Mouse (Mus musculus): ENCODE data around the gene Cbln4. TPM values are rescaled to one million over a fixed set of nuclear protein-coding genes. Genes with fewer than 3 reads are reported as not detected.

Gene Cbln4
- total RNA-seq (2014; fragmentation: Nextera tagmentation) (not detected in 2 replicates), total RNA-seq (2017) (not detected in 2 replicates)

DNA sequence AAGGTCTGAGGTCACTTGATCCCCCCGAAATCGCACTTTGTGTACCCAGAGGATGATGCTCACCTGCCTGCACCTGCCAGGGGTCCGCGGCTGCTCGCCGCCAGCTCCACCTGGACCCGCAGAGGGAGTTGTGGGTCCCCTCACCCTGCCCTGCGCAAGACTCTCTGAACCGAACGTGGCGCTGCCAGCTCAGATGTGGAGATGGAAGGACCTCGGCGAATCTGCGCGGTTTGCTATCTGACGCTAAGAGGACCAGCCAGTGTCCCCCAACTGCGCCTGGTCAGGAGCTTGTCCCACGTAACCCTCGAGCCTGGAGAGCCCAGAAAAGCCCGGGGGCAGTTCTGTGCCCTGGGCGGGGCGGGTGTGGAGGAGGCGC is at the start of gene Cbln4:
Cbln4 (minus strand) TSS at position 232 of the 376 bp plus-strand sequence.
- ATAC-seq (replicated peaks; ENCODE audit: low FRiP score, low TSS enrichment, poor library complexity, severe bottlenecking): no peak

- no peak for ATAC-seq (replicated peaks; ENCODE audit: low FRiP score, low TSS enrichment, poor library complexity, severe bottlenecking)
Observed at GRCm38 (mm10) chr2:172078596-172078995, 35.3 kb upstream of the Cbln4 start.

GRCm38 (mm10) chr2:172076295-172076694 is 33.0 kb upstream of the Cbln4 start:
- ATAC-seq (replicated peaks; ENCODE audit: low FRiP score, low TSS enrichment, poor library complexity, severe bottlenecking): no peak

DNA sequence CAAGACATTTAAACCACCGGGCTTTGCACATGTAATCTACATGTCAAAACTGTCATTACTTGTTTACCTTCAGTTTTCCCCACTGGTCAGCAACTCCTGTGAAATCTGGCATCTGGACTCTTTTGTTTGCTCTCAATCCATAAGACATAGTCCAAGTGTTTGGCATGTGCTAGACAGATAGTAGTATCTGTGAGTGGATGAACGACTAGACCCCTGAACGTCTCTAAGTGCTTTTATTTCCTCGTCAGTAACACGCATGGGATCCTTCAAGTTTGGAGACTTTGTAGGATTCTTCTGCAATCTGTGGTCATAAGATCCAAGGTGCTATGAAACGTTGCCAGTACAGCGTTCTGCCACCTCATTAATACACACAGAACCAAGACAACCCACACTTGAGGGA is 19.6 kb upstream of the Cbln4 start:
- no peak for ATAC-seq (replicated peaks; ENCODE audit: low FRiP score, low TSS enrichment, poor library complexity, severe bottlenecking)

DNA sequence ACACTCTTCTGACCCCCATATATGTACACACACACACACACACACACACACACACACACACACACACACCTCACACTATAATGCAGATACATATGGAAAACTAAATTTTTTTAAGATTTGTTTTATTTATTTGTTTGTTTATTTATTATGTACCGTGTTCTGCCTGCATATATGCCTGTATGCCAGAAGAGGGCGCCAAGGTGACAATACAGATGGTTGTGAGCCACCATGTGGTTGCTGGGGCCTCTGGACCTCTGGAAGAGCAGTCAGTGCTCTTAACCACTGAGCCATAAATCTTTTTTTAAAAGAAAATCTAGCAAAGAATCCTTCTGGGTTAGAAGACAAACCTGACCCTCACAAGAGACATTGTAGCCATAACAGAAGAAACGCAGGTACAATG is 16.5 kb upstream of the Cbln4 start:
- no peak for ATAC-seq (replicated peaks; ENCODE audit: low FRiP score, low TSS enrichment, poor library complexity, severe bottlenecking)

- no peak for ATAC-seq (replicated peaks; ENCODE audit: low FRiP score, low TSS enrichment, poor library complexity, severe bottlenecking)
Observed at GRCm38 (mm10) chr2:172058936-172059665, 15.8 kb upstream of the Cbln4 start.

- ATAC-seq (replicated peaks; ENCODE audit: low FRiP score, low TSS enrichment, poor library complexity, severe bottlenecking): no peak
Observed at GRCm38 (mm10) chr2:172046002-172046401, 2.7 kb upstream of the Cbln4 start.

- 0 out of 2 replicates have a peak, but pooled peaks have one; percentile 22 for ATAC-seq (replicated peaks; ENCODE audit: low FRiP score, low TSS enrichment, poor library complexity, severe bottlenecking)
Observed at GRCm38 (mm10) chr2:172042607-172043234, 545 bp downstream of the Cbln4 start.

GRCm38 (mm10) chr2:172042125-172042524 is 1.1 kb downstream of the Cbln4 start:
- ATAC-seq (replicated peaks; ENCODE audit: low FRiP score, low TSS enrichment, poor library complexity, severe bottlenecking): no peak

GRCm38 (mm10) chr2:172040859-172041258 is 2.4 kb downstream of the Cbln4 start:
- ATAC-seq (replicated peaks; ENCODE audit: low FRiP score, low TSS enrichment, poor library complexity, severe bottlenecking): no peak

- ATAC-seq (replicated peaks; ENCODE audit: low FRiP score, low TSS enrichment, poor library complexity, severe bottlenecking): no peak
Observed at GRCm38 (mm10) chr2:172039601-172040000, 3.7 kb downstream of the Cbln4 start.

DNA sequence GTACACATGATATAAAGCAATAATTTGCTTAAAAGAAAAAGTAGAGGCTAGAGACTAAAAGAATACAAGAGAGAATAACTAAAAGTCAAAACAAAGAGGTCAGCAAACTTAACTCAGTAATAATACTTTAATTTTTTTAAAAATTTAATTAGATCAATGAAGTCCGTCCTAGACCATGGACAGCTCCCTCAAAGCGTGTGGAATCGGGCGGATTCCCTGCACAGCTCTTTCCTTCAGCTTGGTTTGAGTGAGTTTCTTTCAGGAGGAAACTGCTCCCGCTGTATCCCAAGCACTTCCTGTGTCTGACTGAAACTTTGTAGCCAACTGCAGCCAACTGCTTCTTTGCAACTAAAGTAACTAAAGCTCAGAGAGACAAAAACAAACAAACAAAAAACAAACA is 9.0 kb downstream of the Cbln4 start:
- ATAC-seq (replicated peaks; ENCODE audit: low FRiP score, low TSS enrichment, poor library complexity, severe bottlenecking): no peak

DNA sequence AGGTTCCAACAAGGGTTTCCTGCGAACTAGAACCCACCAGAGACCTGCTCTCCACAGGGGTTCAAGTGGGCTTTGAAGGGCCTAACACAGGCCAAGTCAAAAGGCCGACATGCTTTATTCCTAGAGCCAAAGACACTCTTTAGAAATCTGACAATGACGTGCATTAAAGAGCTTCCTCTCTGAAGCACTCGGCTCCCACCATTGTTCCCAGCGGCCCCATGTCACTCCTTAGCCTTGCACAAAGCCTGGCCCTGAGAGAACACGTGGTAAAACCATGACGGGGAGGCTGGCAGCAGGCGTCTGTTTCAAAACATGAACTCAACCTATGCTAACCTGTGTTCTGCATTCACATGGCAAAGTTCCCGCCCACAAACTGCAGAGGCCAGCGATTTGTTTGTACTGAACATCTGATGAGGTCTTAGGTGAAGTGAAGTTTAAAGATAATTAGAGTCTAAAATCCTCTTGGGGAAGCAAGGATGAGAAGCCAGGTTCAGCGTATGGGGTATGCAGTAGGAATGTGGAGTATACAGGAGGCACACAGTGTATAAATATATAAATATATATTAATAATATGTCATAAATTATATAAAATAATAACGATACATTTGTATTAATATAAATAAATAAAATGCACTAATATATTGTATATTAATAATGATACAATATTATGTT is 17.7 kb downstream of the Cbln4 start:
- no peak for ATAC-seq (replicated peaks; ENCODE audit: low FRiP score, low TSS enrichment, poor library complexity, severe bottlenecking)

- ATAC-seq (replicated peaks; ENCODE audit: low FRiP score, low TSS enrichment, poor library complexity, severe bottlenecking): no peak
Observed at GRCm38 (mm10) chr2:172006726-172007125, 36.5 kb downstream of the Cbln4 start.

GRCm38 (mm10) chr2:172005970-172006369 is 37.3 kb downstream of the Cbln4 start:
- no peak for ATAC-seq (replicated peaks; ENCODE audit: low FRiP score, low TSS enrichment, poor library complexity, severe bottlenecking)

GRCm38 (mm10) chr2:172004029-172004984 is 39.0 kb downstream of the Cbln4 start:
- ATAC-seq (replicated peaks; ENCODE audit: low FRiP score, low TSS enrichment, poor library complexity, severe bottlenecking): no peak

GRCm38 (mm10) chr2:171996979-171997686 is 46.1 kb downstream of the Cbln4 start:
- no peak for ATAC-seq (replicated peaks; ENCODE audit: low FRiP score, low TSS enrichment, poor library complexity, severe bottlenecking)

- ATAC-seq (replicated peaks; ENCODE audit: low FRiP score, low TSS enrichment, poor library complexity, severe bottlenecking): no peak
Observed at GRCm38 (mm10) chr2:171994861-171995260, 48.4 kb downstream of the Cbln4 start.

GRCm38 (mm10) chr2:171994240-171994639 is 49.0 kb downstream of the Cbln4 start:
- ATAC-seq (replicated peaks; ENCODE audit: low FRiP score, low TSS enrichment, poor library complexity, severe bottlenecking): no peak
